Mouse (Mus musculus): Measurements from ENCODE around the gene Gabarap. TPM values are rescaled to one million over a fixed set of nuclear protein-coding genes. Genes with fewer than 3 reads are reported as not detected.
"Not testable (repeated sequence)": the region's sequence is repeated elsewhere in the genome, so short reads cannot be mapped to it uniquely, and the experiment has no call there.

Gabarap gene
- polyA plus RNA-seq (2015; fragmentation: Nextera tagmentation; extraction: Ambion mirVana) = 610 and 626 TPM in 2 replicates

DNA sequence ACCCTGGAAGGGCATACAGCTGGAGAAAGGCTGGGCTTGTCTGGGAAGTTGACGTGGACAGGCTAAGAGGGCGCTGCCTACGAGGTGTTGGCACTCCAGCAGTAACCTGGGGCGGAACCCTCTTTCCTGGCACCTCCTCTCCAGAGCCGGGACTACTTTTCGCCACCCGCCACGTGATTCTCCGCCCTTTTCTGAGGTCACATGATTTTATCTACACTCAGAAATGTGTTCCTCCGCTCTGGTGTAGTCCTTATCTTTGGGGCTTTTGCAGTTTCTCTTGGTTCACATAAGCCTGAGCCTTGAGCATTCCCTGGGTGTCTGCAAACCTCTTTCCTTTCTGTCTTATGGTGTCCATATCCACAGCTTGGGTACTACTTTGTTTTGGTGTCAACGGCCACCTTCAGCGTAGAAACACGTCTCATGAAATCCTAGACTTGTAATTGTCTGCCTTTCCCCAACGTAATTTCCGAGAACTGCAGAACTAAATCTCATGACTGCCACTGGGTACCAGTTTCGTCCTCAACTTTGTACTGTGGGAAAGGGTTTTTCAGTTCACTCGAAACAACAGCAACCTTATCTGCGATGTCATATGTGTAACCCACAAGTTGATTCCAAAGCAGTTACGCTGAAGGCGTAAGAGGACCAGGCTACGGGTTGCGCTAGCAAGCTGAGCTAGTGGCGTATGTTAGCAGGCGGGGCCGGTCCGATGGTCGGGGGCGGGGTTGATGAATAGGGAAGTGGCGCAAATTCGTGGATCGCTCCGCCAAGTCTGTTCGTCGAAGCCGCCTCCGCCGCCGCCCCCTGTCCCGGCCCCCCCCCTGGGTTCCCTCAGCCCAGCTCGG, at the start of gene Gabarap:
Gene Gabarap, plus strand, starts transcription at position 294 of the 842 bp plus-strand sequence.
- Histone ChIP-seq H3K27ac (replicated peaks) (peak within 1 kb of the TSS; percentile 96), H3K4me1 (peaks cover 28% of the 10 kb centered on the region), H3K27me3 (no peaks in the 10 kb centered on the region), H3K9me3 (no peaks in the 10 kb centered on the region), H3K4me2 (replicated peaks) (peak within 1 kb of the TSS; percentile 75), H3K9ac (replicated peaks) (peak within 1 kb of the TSS; percentile 69), H3K4me3 (peak within 1 kb of the TSS; percentile 53), H3K36me3 (peaks cover 56% of the 10 kb centered on the region)
- ATAC-seq (replicated peaks) = peak; percentile 67
- under 1% methylated on average over 40 of the region's 40 CpGs for WGBS

DNA sequence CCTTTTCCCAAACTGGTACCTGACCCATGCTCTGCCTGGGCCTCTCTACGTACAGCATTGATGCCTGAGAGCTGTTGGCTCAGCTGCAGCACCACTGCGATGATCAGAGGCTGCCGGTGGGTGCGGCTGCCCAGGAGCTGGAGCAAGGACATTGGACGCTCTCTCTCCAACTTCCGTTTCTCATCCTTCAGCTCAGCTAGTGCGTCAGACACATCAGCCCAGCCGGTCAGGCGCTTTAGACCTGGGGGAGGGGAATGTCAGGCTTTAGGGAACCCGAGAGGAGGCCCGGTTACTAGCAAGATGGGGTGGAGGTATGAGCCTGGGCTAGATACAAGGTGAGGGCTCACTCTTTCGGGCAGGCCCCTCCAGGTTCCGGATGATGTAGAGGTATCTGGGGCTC, 45.7 kb upstream of the Gabarap start:
- 84% methylated on average over 13 of the region's 13 CpGs for WGBS
- Histone ChIP-seq H3K4me2 (replicated peaks) (no peak overlapping the region), H3K27me3 (no peaks in the 10 kb centered on the region), H3K9me3 (no peaks in the 10 kb centered on the region), H3K4me1 (peaks cover 18% of the 10 kb centered on the region), H3K27ac (replicated peaks) (no peak overlapping the region), H3K9ac (replicated peaks) (no peak overlapping the region), H3K36me3 (no peaks in the 10 kb centered on the region), H3K4me3 (no peak overlapping the region)
- ATAC-seq (replicated peaks) = no peak

DNA sequence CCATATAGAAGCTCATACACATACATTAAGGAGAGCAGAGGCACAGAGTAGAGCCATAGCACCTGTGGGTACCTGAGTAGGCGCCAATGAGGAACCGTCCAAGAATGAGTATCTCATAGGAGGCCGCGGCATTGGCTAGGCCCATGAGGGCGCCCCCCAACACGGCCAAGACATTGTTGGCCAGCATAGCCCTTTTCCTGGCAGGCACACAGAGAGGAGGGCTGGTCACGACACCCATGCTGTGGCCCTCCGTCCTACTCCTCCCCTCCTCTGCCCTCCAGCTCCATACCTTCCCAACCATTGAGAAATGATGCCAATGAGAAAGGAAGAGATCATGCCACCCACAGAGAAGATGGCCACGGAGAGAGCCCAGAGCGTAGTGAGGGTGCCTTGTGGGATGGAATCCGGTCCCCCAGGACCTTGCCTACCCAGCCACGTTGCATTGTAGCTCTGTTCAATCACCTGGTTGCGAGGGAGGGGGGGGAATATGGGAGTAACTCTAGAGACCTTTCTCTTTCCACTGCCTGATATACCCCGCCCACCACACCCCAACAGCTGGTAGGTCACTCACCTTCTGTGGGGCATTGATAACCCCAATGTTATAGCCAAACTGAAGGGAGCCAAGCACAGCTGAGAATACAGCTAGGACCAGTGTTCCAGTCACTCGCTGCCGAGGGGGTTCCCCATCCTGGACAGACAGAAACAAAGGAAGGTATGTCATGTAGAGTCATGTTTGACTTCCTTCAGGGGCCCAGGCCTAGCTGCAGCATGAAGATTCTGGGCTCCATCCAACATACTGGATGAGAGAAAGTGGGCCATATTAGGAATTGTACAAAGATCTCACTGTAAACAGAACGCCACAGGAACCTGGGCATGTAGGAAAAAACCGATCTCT, 44.7 kb upstream of the Gabarap start:
- no peak overlapping the region for H3K27ac ChIP-seq (replicated peaks)
- no peaks in the 10 kb centered on the region for H3K27me3 ChIP-seq
- no peak overlapping the region for H3K4me3 ChIP-seq
- peaks cover 18% of the 10 kb centered on the region for H3K4me1 ChIP-seq
- H3K9me3 ChIP-seq = no peaks in the 10 kb centered on the region
- no peaks in the 10 kb centered on the region for H3K36me3 ChIP-seq
- no peak overlapping the region for H3K4me2 ChIP-seq (replicated peaks)
- WGBS = 92% methylated on average over 18 of the region's 18 CpGs
- ATAC-seq (replicated peaks) = no peak
- H3K9ac ChIP-seq (replicated peaks) = no peak overlapping the region

- peak overlapping the region; percentile 64; the same call in 1 of the 2 replicates for H3K27ac ChIP-seq (replicated peaks)
Observed at GRCm38 (mm10) chr11:69947337-69948065, 43.4 kb upstream of the Gabarap start.

DNA sequence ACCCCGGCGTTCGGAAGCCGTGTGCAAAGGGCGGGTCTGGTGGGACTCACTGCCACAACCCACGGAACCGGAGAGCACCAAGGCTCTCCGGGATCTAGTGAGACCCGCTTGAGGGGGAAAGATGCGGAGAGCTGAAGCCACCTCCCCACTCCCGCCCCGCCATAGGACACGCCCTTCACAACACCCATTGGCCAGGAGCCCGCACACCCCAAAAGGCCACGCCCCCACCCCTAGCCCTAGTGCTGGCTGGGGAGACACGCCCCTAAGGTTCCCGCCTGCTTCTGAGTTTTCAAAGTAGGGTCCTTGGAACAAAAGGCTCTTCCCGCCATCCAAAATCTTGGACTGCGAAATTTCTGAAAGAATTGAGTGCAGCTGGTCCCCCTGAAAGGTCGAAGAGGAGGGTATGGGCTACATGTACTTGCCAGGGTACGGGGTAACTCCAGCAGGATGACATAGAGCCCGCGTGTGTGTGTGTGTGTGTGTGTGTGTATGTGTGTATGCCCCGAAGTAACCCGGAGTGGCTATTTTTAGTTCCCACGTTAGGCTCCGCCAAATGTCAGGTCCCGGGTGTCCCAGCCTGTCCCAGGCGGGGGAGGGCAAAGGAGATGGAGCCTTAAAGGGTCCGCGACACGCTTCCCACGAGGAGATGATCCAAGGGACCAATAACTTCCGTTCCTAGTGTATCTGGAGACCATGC, 42.7 kb upstream of the Gabarap start, which contains the start of gene Slc2a4:
Gene Slc2a4, minus strand, starts transcription at position 123 of the 697 bp plus-strand sequence.
- Histone ChIP-seq H3K4me2 (replicated peaks) (peak within 1 kb of the TSS; percentile 48), H3K4me1 (peaks cover 18% of the 10 kb centered on the region), H3K27me3 (no peaks in the 10 kb centered on the region), H3K9ac (replicated peaks) (peak within 1 kb of the TSS; percentile 34), H3K36me3 (no peaks in the 10 kb centered on the region), H3K9me3 (no peaks in the 10 kb centered on the region), H3K4me3 (peak within 1 kb of the TSS; percentile 42), H3K27ac (replicated peaks) (peak within 1 kb of the TSS; percentile 64)
- under 1% methylated on average over 34 of the region's 34 CpGs for WGBS
- peak; percentile 95 for ATAC-seq (replicated peaks)

More at GRCm38 (mm10) chr11:69947337-69948065, 43.4 kb upstream of the Gabarap start:
- Histone ChIP-seq H3K9me3 (no peaks in the 10 kb centered on the region), H3K4me3 (peak overlapping the region; percentile 42), H3K36me3 (no peaks in the 10 kb centered on the region), H3K27me3 (no peaks in the 10 kb centered on the region), H3K9ac (replicated peaks) (peak overlapping the region; percentile 34), H3K4me2 (replicated peaks) (peak overlapping the region; percentile 48), H3K4me1 (peaks cover 18% of the 10 kb centered on the region)
- 2% methylated on average over 29 of the region's 29 CpGs for WGBS
- ATAC-seq (replicated peaks) = peak; percentile 44

GRCm38 (mm10) chr11:69948763-69949150, 42.2 kb upstream of the Gabarap start:
- H3K4me1 ChIP-seq = peaks cover 18% of the 10 kb centered on the region
- H3K9ac ChIP-seq (replicated peaks) = peak overlapping the region; percentile 34; the same call in 1 of the 2 replicates
- WGBS = 0% methylated on average over 14 of the region's 14 CpGs
- H3K4me2 ChIP-seq (replicated peaks) = peak overlapping the region; percentile 48
- no peaks in the 10 kb centered on the region for H3K9me3 ChIP-seq
- peak overlapping the region; percentile 42 for H3K4me3 ChIP-seq
- peak overlapping the region; percentile 64 for H3K27ac ChIP-seq (replicated peaks)
- no peaks in the 10 kb centered on the region for H3K36me3 ChIP-seq
- no peaks in the 10 kb centered on the region for H3K27me3 ChIP-seq
- ATAC-seq (replicated peaks) = no peak; the same call in 1 of the 2 replicates

- no peak for ATAC-seq (replicated peaks)
- Histone ChIP-seq H3K4me2 (replicated peaks) (no peak overlapping the region), H3K27ac (replicated peaks) (no peak overlapping the region), H3K27me3 (no peaks in the 10 kb centered on the region), H3K9ac (replicated peaks) (no peak overlapping the region), H3K36me3 (no peaks in the 10 kb centered on the region), H3K4me3 (no peak overlapping the region), H3K9me3 (no peaks in the 10 kb centered on the region), H3K4me1 (peaks cover 18% of the 10 kb centered on the region)
- WGBS = 38% methylated on average over 4 of the region's 4 CpGs
Observed at GRCm38 (mm10) chr11:69950807-69951459, 40.0 kb upstream of the Gabarap start.

DNA sequence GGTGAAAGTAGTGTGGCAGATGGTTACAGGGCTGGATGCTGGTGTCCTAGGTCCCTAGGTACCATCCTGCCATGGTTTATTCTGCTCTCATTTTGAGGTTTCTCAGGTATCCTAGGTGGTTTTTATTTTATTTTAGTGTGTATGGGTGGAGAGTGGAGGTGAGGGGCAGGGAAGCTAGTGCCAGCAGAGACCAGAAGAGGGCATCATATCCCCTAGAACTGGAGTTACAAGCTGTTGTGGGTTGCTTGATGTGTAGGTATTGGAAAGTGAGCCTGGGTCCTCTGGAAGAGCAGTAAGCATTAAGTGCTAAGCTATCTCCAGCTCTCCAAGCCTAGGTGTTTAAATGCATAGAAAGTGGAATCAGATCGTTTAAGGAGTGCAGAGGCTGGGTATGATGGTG, 38.7 kb upstream of the Gabarap start:
- 47% methylated on average over 1 of the region's 1 CpGs for WGBS

DNA sequence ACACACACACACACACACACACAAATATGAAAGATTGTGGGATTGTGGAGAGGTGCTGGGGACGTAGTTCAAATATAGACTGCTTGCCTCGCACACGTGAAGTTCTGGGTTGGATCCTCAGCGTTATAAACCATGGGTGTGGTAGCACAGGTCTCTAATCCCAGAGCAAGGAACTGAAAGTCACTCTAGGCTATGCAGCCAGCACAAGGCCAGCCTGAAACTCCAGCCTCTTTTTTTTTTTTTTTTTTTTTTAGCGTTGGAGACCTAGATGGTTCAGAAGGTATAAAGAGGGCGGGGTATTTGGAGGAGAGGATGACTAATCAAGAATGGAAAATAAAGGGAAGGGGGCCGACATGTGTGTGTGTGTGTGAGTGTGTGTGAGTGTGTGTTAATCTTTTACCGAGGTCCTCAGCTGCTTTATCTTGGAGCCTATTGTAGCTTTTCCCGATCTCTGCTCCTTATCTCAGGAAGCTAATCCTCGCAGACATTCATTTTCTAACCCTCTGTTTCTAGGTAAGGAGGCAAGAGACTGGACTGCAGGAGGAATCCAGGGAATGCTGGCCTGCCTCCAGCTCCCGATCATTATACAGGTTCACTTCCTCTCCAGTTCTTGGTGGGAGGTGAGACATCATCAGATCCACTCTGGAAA, 37.6 kb upstream of the Gabarap start:
- Histone ChIP-seq H3K27me3 (no peaks in the 10 kb centered on the region), H3K4me2 (replicated peaks) (no peak overlapping the region), H3K9me3 (no peaks in the 10 kb centered on the region), H3K4me1 (peaks cover 4% of the 10 kb centered on the region), H3K9ac (replicated peaks) (no peak overlapping the region), H3K4me3 (no peak overlapping the region), H3K27ac (replicated peaks) (no peak overlapping the region), H3K36me3 (no peaks in the 10 kb centered on the region)
- ATAC-seq (replicated peaks) = no peak
- 66% methylated on average over 11 of the region's 11 CpGs for WGBS

More for the DNA sequence above, 38.7 kb upstream of the Gabarap start:
- no peak overlapping the region for H3K4me2 ChIP-seq (replicated peaks)
- no peak for ATAC-seq (replicated peaks)
- H3K36me3 ChIP-seq = no peaks in the 10 kb centered on the region
- no peaks in the 10 kb centered on the region for H3K27me3 ChIP-seq
- no peak overlapping the region for H3K27ac ChIP-seq (replicated peaks)
- peaks cover 15% of the 10 kb centered on the region for H3K4me1 ChIP-seq
- no peaks in the 10 kb centered on the region for H3K9me3 ChIP-seq
- no peak overlapping the region for H3K4me3 ChIP-seq
- H3K9ac ChIP-seq (replicated peaks) = no peak overlapping the region

DNA sequence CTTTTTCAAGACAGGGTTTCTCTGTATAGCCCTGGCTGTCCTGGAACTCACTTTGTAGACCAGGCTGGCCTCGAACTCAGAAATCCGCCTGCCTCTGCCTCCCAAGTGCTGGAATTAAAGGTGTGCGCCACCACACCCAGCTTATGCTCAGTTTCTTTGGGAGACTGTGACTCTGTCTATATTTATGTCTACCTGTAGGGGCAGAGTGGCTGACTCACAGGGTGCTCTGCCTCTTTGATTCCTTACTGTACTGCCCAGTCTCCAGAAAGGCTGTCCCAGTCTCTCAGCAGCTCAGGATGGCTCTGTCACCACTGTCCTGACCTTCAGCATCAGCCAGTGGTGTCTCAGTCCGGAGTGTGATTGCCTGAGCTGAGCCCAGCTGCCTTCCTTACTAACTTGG, 35.3 kb upstream of the Gabarap start:
- 79% methylated on average over 4 of the region's 4 CpGs for WGBS
- H3K4me2 ChIP-seq (replicated peaks); H3K4me3 ChIP-seq; ATAC-seq (replicated peaks); H3K36me3 ChIP-seq; H3K27ac ChIP-seq (replicated peaks); H3K4me1 ChIP-seq; H3K9me3 ChIP-seq; H3K27me3 ChIP-seq; H3K9ac ChIP-seq (replicated peaks): not testable (repeated sequence)
